Mouse (Mus musculus) embryonic facial prominence, embryonic 14.5 days (tissue): ENCODE measurements around the gene Cacna1c. TPM values are rescaled to one million over a fixed set of nuclear protein-coding genes. Genes with fewer than 3 reads are reported as not detected.
A peak's percentile ranks its signal among the peaks of the same experiment; 100 is the strongest.

Experiments used
- ATAC-seq: fragments of 200-750 bp; cut with Nextera tagmentation; 2 replicates; pipeline ENCODE4 v1.8.0; 2017; ENCODE audit warnings: low read depth, moderate number of reproducible peaks, moderate TSS enrichment
- DNase-seq: peaks from one replicate; pipeline ENCODE4 v3.0.0-alpha.2; 2015; ENCODE audit warnings: low spot score
- H3K27ac ChIP-seq: fragments of 300-500 bp; sonication (generic); replicated peaks from 2 replicates; pipeline ENCODE4 v1.5.1; 2014; ENCODE audit warnings: low read depth, mild to moderate bottlenecking, low read length, moderate library complexity
- H3K27me3 ChIP-seq: fragments of 300-500 bp; sonication (generic); replicated peaks from 2 replicates; pipeline ENCODE4 v1.6.1; 2014; ENCODE audit warnings: low read length; ENCODE audit not compliant: control insufficient read depth, insufficient read depth
- H3K36me3 ChIP-seq: fragments of 300-500 bp; sonication (generic); 2 replicates; pipeline ENCODE4 v1.6.1; 2014; ENCODE audit warnings: low read length, mixed read lengths; ENCODE audit not compliant: control insufficient read depth, insufficient read depth
- H3K4me1 ChIP-seq: fragments of 300-500 bp; sonication (generic); 2 replicates; pipeline ENCODE4 v1.6.1; 2014; ENCODE audit warnings: antibody characterized with exemption, low read length; ENCODE audit not compliant: control insufficient read depth, insufficient read depth
- H3K4me2 ChIP-seq: fragments of 300-500 bp; sonication (generic); 2 replicates; pipeline ENCODE4 v1.6.1; 2014; ENCODE audit warnings: low read depth, mild to moderate bottlenecking, low read length, moderate library complexity, mixed read lengths
- H3K4me3 ChIP-seq: fragments of 300-500 bp; sonication (generic); 2 replicates; pipeline ENCODE4 v1.5.1; 2014; ENCODE audit warnings: low read depth, mild to moderate bottlenecking, low read length
- H3K9ac ChIP-seq: fragments of 300-500 bp; sonication (generic); 2 replicates; pipeline ENCODE4 v1.6.1; 2014; ENCODE audit warnings: low read depth, mild to moderate bottlenecking, low read length, moderate library complexity, mixed read lengths
- H3K9me3 ChIP-seq: fragments of 300-500 bp; sonication (generic); 2 replicates; pipeline ENCODE4 v1.6.1; 2016; ENCODE audit warnings: low read length; ENCODE audit not compliant: control insufficient read depth
- WGBS: fragments of 180-500 bp; shearing (Covaris S2); extraction: QIAGEN DNeasy Blood & Tissue Kit; methylation state at CpG from one replicate; pipeline ENCODE4 v1.1.7; 2014; 5-methylcytosine and 5-hydroxymethylcytosine counted together
- polyA plus RNA-seq: library from polyadenylated mRNA; unstranded; fragments of >200 nt; fragmentation: Nextera tagmentation; extraction: Ambion mirVana; gene quantifications from 2 replicates; pipeline ENCODE4 v1.2.1, GENCODE M21; 2014

Cacna1c gene
- polyA plus RNA-seq, 1 experiment from 2014 or later: 4.8 TPM

DNA sequence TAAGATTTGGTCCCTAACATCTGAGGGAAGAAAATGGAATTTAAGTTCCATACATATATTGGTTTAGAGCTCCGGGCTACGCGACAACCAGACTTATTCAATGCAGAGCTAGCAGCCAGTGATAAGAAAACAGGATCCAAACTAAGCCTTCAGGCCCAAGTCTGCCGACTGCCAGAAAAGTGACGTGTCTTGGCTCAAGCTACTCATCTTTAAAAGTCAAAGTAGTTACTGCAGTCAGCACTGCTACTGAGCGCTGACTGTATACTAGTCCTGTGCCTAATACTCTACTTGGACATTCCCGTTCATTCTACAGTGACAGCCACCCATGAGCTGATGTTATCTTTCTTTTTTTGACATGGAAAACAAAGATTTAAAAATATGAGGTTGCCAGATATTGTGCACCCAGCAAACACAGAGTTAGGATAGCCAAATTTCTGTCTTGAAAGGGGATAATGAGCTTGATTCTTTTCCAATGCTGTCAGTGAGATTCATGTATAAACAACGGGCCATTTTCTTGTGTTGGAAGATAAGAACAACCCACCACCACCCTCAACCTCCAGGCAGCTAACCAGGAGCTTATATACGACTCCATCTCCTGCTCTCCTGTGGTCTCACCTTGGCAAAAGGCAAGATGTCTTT lies 456.1 kb downstream of the Cacna1c start:
- H3K9ac ChIP-seq: no peak overlapping the region
- DNase-seq: peak; percentile 54
- no peak overlapping the region for H3K27ac ChIP-seq
- H3K9me3 ChIP-seq: no peaks in the 10 kb centered on the region
- no peak overlapping the region for H3K4me2 ChIP-seq
- no peak for ATAC-seq
- H3K27me3 ChIP-seq: no peaks in the 10 kb centered on the region
- WGBS: 84% methylated on average over 9 of the region's 9 CpGs
- no peaks in the 10 kb centered on the region for H3K4me1 ChIP-seq
- H3K4me3 ChIP-seq: no peak overlapping the region
- no peaks in the 10 kb centered on the region for H3K36me3 ChIP-seq

DNA sequence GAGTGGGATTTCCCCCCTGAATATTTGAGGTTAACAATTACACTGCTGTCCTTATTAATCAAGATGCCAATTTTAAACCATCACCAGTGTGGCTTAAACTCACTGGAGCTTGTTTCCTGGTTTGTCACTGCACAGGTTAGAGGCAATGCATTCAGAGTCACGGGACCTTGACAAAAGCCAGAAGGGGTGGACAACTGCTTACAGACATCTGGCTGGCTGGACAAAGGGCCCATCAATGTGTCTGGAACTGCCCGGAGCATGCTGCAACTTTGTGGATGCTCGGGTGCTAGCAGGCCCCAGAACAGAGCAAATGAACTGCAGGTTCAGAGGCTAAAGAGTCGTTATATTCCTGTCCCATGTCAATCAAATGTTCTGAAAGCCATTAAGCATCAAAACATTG lies 456.9 kb downstream of the Cacna1c start:
- no peaks in the 10 kb centered on the region for H3K27me3 ChIP-seq
- no peak for DNase-seq
- H3K4me3 ChIP-seq: no peak overlapping the region
- no peak overlapping the region for H3K4me2 ChIP-seq
- H3K4me1 ChIP-seq: no peaks in the 10 kb centered on the region
- 0 out of 2 replicates have a peak, but pooled peaks cover 3% of the 10 kb centered on the region for H3K36me3 ChIP-seq
- ATAC-seq: no peak
- H3K27ac ChIP-seq: no peak overlapping the region
- 63% methylated on average over 4 of the region's 4 CpGs for WGBS
- H3K9ac ChIP-seq: no peak overlapping the region
- H3K9me3 ChIP-seq: no peaks in the 10 kb centered on the region

DNA sequence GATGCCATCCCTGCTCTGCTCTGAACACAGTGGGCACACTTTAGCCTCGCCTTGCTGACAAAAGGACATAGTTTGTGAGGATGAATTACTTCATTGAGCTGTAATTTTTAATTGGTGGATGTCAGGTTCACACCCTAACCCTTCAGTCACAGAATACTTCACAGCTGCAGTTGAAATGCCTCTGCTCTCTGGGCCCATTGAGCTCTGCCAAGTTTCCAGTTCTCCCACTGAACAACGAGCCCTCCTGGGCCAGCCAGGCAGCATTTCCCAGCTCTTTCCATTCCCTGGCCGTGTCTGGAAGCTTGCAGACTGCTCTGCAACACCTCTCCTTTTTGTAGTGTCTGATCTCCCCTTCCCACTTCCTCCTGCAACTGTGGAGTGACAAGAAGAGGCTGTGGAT lies 457.6 kb downstream of the Cacna1c start:
- H3K36me3 ChIP-seq: 0 out of 2 replicates have a peak, but pooled peaks cover 3% of the 10 kb centered on the region
- DNase-seq (no peak), ATAC-seq (no peak)
- no peaks in the 10 kb centered on the region for H3K27me3 ChIP-seq
- no peak overlapping the region for H3K4me2 ChIP-seq
- no peaks in the 10 kb centered on the region for H3K4me1 ChIP-seq
- no peak overlapping the region for H3K27ac ChIP-seq
- H3K9ac ChIP-seq: no peak overlapping the region
- no peaks in the 10 kb centered on the region for H3K9me3 ChIP-seq
- WGBS: 60% methylated on average over 3 of the region's 3 CpGs
- no peak overlapping the region for H3K4me3 ChIP-seq

DNA sequence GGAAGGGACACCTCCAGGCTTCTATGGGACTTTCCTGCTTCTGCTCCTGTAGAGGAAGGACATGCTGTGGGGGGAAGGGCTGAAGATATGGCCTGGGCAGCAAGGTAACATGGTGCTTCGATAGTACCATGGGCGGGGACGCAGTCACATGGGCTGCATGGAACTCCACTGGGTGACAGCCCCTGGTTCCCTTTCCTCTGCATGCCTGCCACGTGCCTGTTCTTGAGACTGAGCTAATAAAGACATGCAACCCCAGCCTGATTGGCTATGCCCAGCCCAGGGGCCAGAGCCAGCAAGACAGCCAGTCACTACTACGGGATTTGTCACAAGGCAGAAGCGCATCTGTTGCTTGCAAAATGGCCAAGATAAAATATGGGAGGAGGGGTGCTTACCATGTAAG lies 459.1 kb downstream of the Cacna1c start:
- Histone ChIP-seq H3K36me3 (0 out of 2 replicates have a peak, but pooled peaks cover 3% of the 10 kb centered on the region), H3K4me2 (no peak overlapping the region), H3K9ac (no peak overlapping the region), H3K27ac (no peak overlapping the region), H3K9me3 (no peaks in the 10 kb centered on the region), H3K4me1 (no peaks in the 10 kb centered on the region), H3K27me3 (no peaks in the 10 kb centered on the region), H3K4me3 (no peak overlapping the region)
- WGBS: 80% methylated on average over 6 of the region's 6 CpGs
- DNase-seq (no peak), ATAC-seq (no peak)

DNA sequence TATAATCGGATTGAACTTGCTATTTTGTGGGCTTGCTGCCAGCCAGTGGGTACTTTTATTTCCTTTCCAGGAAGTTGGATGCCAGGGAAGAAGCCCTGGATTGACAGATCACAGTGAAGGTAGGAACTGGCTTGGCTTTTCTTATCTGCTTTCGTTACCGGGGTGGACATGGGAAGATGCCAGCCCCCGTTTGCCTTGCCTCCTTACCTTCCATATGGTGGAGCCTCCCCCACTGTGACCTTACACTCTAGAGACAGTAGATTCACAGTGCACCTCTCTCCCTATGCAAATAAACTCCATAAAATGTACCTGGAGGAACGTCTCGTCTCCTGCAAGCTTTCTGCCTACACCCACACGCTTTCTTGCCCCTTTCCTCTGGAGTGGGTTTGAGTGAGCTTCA lies 459.7 kb downstream of the Cacna1c start:
- ATAC-seq: no peak
- 77% methylated on average over 7 of the region's 7 CpGs for WGBS
- no peak overlapping the region for H3K27ac ChIP-seq
- H3K4me2 ChIP-seq: no peak overlapping the region
- H3K4me1 ChIP-seq: no peaks in the 10 kb centered on the region
- H3K27me3 ChIP-seq: no peaks in the 10 kb centered on the region
- H3K9ac ChIP-seq: no peak overlapping the region
- DNase-seq: no peak
- H3K9me3 ChIP-seq: no peaks in the 10 kb centered on the region
- 0 out of 2 replicates have a peak, but pooled peaks cover 3% of the 10 kb centered on the region for H3K36me3 ChIP-seq
- no peak overlapping the region for H3K4me3 ChIP-seq

DNA sequence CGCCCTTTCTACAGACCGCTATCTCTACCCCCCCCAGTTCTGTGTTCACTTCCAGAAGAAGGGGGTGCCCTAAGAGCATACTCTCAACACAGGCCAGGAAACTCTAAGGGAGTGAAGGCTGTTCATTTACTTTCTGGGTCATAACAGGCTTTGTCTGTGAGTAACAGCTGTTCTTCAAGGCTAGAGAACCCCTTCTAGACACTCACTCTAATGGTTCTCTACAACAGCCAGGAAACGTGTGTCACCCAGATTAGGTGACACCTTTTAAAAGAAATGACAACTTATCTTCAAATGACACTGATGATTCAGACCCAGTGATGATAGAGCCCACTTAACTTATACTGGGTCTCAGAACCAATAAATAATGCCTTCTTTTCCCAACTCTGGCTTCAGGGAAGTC lies 461.1 kb downstream of the Cacna1c start:
- Histone ChIP-seq H3K27me3 (no peaks in the 10 kb centered on the region), H3K4me3 (no peak overlapping the region), H3K9ac (no peak overlapping the region), H3K9me3 (no peaks in the 10 kb centered on the region), H3K4me2 (no peak overlapping the region), H3K4me1 (no peaks in the 10 kb centered on the region), H3K27ac (no peak overlapping the region), H3K36me3 (0 out of 2 replicates have a peak, but pooled peaks cover 6% of the 10 kb centered on the region)
- DNase-seq: no peak
- WGBS: 89% methylated on average over 3 of the region's 3 CpGs
- ATAC-seq: no peak

DNA sequence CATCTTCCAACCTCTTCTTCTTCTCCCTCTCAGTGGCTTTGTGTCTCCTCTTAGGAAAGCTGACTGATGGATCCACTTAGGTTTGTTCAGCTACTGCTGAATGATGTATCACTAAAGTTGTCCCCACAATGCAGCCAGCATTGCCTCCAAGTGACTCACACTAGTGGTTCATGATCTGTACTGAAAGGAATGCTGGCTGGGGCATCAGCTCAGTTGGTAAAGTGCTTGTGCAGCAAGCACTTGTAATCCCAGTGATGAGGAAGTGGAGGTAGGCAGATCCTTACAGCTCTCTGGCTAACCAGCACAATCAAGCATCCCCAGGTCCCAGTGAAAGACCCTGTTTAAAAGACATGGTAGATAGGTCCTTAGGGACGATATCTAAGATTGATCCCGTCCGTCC lies 464.3 kb downstream of the Cacna1c start:
- no peak overlapping the region for H3K4me2 ChIP-seq
- peaks cover 19% of the 10 kb centered on the region for H3K36me3 ChIP-seq
- H3K9ac ChIP-seq: no peak overlapping the region
- no peak overlapping the region for H3K4me3 ChIP-seq
- ATAC-seq (no peak), DNase-seq (no peak)
- no peaks in the 10 kb centered on the region for H3K4me1 ChIP-seq
- 89% methylated on average over 3 of the region's 3 CpGs for WGBS
- H3K27me3 ChIP-seq: no peaks in the 10 kb centered on the region
- H3K9me3 ChIP-seq: no peaks in the 10 kb centered on the region; the same call in 1 of the 2 replicates
- no peak overlapping the region for H3K27ac ChIP-seq

DNA sequence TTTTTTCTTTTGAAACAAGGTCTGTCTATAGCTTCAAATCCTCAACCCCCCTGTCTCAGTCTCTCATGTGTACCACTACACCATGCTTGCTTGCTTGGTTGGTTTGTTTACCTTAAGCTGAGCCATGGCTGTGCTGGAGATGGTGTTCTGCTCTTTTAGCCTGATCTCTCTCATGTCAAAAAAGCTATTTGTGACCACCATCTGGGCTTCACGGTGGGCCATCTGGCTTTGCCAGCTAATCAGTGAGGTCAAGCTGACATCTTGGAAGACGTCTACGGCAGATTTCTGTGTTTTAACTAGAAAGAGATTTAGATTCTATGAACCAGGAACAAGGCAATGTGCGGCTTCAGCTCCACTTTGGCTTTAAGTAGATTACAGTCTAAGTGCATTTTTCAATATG lies 471.3 kb downstream of the Cacna1c start:
- no peaks in the 10 kb centered on the region for H3K27me3 ChIP-seq
- no peak overlapping the region for H3K9ac ChIP-seq
- H3K4me3 ChIP-seq: no peak overlapping the region
- no peak overlapping the region for H3K27ac ChIP-seq
- no peaks in the 10 kb centered on the region; the same call in 1 of the 2 replicates for H3K9me3 ChIP-seq
- peaks cover 14% of the 10 kb centered on the region for H3K36me3 ChIP-seq
- WGBS: 58% methylated on average over 4 of the region's 4 CpGs
- H3K4me2 ChIP-seq: no peak overlapping the region
- no peak for DNase-seq
- no peak for ATAC-seq
- no peaks in the 10 kb centered on the region for H3K4me1 ChIP-seq

DNA sequence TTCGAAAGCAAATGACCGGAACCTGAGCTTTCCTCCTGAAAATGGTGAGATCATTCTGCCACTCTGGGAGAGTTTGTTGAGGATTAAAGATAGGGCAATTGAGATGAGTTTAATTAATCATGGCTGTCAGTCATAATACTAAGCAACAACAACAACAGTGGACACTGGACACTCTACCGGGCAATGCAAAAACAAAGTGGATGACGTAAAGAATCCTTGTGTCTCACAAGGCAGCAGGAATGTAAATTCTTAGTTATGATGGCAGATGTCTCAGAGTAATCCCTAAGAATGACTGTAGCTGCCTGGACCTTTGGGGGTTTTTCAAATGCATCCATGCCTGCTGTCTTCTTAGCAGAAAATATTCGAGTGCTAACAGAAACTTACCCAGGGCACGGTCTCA lies 471.8 kb downstream of the Cacna1c start:
- Histone ChIP-seq H3K4me2 (no peak overlapping the region), H3K27me3 (no peaks in the 10 kb centered on the region), H3K4me3 (no peak overlapping the region), H3K27ac (no peak overlapping the region), H3K36me3 (peaks cover 9% of the 10 kb centered on the region), H3K9me3 (no peaks in the 10 kb centered on the region), H3K4me1 (no peaks in the 10 kb centered on the region), H3K9ac (no peak overlapping the region)
- ATAC-seq: no peak
- WGBS: 74% methylated on average over 6 of the region's 6 CpGs
- no peak for DNase-seq
